Mouse (Mus musculus): Measurements from ENCODE around the gene Tatdn2. TPM values are rescaled to one million over a fixed set of nuclear protein-coding genes. Genes with fewer than 3 reads are reported as not detected.

The Tatdn2 gene
- polyA plus RNA-seq, 1 experiment from 2014 or later, result 0.37 TPM

DNA sequence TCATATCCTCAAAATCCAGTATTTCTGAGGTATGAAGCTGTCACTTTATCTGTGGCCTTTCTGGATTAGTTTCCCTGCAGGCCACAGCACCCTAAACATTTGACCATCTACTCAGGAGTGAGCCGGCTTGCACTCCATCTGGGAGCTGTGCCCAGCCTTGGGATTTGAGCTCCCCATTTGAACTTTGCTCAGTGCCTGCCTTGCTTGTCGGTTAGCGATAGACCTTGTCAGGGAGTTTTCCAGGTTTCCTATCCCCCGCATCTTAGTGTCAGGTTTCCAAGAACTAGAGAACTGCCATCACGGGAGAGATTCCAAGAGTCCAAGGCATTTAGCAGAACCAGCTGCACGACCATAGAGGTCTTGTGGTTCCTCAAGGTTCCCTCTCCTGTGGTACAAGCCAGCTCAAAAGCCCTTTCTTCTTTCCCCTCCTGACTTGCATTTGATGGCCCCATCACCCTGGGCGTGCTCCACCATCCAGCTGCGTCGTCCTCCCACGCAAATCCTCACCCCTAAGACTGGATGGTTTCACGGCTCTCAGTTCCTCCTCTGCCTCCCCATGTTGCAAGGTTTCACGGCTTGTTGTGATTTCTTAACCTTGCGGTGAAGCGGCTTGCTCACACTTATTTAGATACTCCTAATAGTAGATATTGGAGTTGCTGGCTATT is 19.6 kb upstream of the Tatdn2 start:
- 67% methylated on average over 14 of the region's 14 CpGs for WGBS
- no peak overlapping the region for H3K27ac ChIP-seq
- no peak for ATAC-seq (ENCODE audit: borderline replicate concordance, extremely low read depth, low FRiP score, low TSS enrichment)
- H3K9me3 ChIP-seq, result no peaks in the 10 kb centered on the region
- no peaks in the 10 kb centered on the region for H3K4me1 ChIP-seq
- H3K27me3 ChIP-seq, result no peaks in the 10 kb centered on the region
- H3K4me2 ChIP-seq, result no peak overlapping the region
- H3K36me3 ChIP-seq, result no peaks in the 10 kb centered on the region
- no peak overlapping the region for H3K4me3 ChIP-seq
- no peak overlapping the region for H3K9ac ChIP-seq

DNA sequence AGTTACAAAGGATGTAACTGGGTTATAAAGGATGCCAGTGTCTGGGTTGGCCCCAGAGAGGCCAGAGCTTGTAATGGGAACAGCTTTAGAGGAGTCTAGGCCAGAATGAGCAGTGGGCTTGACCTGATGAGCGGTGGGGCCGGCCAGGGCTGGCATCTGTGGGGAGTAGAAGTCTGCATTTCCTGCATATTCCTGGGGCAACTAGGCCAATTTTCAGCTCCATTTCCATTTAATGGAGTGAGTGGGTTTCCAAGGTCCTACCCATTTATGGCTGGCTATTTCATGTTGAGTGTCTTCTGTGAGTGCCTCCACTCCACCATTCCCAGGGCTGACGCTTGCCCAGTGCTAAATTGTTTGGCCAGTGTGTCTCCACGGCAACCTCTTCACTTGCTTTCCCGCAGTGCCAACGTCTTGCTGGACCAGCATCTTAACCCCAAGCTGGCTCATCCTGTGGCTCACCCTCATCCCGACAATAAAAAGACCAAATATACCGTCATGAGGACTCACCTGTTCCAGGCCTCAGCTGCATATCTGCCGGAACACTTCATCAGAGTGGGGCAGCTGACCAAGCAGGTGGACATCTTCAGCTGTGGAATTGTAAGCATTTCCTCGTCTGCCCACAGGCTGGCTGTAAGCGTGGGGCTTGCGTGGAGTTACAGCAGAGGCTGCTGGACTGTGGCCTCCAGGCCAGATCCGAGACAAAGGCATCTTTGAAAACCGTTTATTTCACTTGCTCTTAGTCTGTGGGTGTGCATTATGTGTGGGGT is 18.4 kb upstream of the Tatdn2 start:
- Histone ChIP-seq H3K4me2 (no peak overlapping the region), H3K9me3 (no peaks in the 10 kb centered on the region), H3K27me3 (no peaks in the 10 kb centered on the region), H3K36me3 (no peaks in the 10 kb centered on the region), H3K27ac (no peak overlapping the region), H3K4me1 (no peaks in the 10 kb centered on the region), H3K9ac (no peak overlapping the region), H3K4me3 (no peak overlapping the region)
- WGBS, result 67% methylated on average over 14 of the region's 14 CpGs
- no peak for ATAC-seq (ENCODE audit: borderline replicate concordance, extremely low read depth, low FRiP score, low TSS enrichment)

DNA sequence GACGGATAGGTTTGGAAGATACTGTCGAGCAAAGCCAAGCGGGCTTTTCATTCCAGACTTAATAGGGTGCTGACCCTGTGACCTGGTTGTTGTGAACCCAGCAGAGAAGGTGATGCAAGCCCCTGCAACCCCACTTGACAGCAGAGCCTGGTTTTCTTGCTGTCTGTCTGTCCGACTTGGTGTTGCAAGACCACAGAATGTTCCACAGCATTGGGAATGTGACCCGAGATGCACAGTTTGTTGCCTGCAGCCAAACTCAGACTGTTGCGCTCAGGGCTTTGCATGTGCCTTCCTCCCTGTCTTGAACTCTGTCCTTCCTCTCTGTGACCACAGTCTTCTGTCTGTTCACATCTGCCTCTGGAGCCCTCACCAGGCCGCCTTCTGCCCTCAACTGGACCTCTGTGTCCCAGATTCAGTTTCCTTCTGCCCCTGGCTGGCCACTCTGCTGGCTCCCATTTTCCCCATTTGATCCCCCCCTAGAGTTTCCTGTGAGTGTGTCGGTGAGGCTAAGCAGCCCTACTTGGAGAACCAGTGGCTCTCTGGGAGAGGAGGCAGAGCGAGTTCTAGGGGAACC is 16.8 kb upstream of the Tatdn2 start:
- Histone ChIP-seq H3K9me3 (no peaks in the 10 kb centered on the region), H3K4me1 (no peaks in the 10 kb centered on the region), H3K27me3 (no peaks in the 10 kb centered on the region), H3K9ac (no peak overlapping the region), H3K36me3 (no peaks in the 10 kb centered on the region), H3K4me2 (no peak overlapping the region), H3K4me3 (no peak overlapping the region), H3K27ac (no peak overlapping the region)
- no peak for ATAC-seq (ENCODE audit: borderline replicate concordance, extremely low read depth, low FRiP score, low TSS enrichment)
- 74% methylated on average over 9 of the region's 9 CpGs for WGBS

DNA sequence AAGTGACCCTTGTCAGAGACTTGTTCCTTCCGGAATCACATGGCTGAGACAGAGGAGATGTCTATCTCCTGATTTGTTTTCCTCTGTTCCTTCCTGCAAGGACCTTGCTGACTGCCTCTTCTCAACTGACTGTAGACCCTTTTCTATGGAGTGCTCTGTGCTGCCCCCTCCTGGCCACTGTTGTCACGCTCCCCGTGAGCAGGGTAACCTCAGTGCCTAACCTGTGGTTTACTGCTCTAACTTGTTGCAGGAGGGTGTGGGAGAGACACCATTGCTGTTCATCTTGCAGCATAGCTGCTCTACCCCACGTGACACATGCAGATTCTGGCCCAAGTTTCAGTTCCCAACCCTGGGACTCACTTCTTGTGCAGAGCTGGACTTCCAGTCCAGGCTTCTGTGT is 15.6 kb upstream of the Tatdn2 start:
- H3K27me3 ChIP-seq, result no peaks in the 10 kb centered on the region
- 17% methylated on average over 4 of the region's 4 CpGs for WGBS
- no peak overlapping the region for H3K9ac ChIP-seq
- H3K4me1 ChIP-seq, result no peaks in the 10 kb centered on the region
- no peaks in the 10 kb centered on the region for H3K36me3 ChIP-seq
- no peak overlapping the region for H3K27ac ChIP-seq
- H3K9me3 ChIP-seq, result no peaks in the 10 kb centered on the region
- H3K4me3 ChIP-seq, result no peak overlapping the region
- H3K4me2 ChIP-seq, result no peak overlapping the region
- no peak; the same call in 1 of the 2 replicates for ATAC-seq (ENCODE audit: borderline replicate concordance, extremely low read depth, low FRiP score, low TSS enrichment)

DNA sequence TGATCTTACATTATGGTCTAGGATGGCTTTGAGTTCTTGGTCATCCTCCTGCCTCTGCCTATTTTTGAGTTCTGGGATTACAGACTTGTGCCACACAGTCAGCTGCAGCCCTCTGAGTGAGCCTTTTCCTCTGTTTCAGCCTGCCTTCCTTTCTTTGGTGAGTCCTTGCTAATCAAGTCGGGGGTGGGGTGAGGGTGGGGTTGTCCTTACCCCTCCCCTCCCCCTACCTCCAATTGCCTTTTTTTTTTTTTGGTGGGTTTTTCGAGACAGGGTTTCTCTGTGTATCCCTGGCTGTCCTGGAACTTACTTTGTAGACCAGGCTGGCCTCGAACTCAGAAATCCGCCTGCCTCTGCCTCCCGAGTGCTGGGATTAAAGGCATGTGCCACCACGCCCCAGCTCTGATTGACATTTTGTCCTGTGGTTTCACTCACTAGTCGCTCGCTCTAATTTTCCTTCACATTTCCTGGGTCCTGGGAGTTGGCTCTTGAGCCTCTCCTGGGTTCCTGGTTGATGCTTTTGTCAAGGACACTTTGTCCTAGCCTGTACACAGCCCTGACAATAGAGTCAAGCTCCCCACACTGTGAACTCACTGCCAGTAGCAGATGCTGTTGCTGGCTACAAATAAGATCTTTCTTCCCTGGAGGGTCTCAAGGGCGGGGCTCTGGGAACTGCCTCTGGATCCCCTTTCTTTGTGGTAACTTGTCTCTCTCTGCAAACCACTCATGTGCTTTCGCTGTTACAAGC is 13.6 kb upstream of the Tatdn2 start:
- Histone ChIP-seq H3K4me2 (no peak overlapping the region), H3K4me1 (no peaks in the 10 kb centered on the region), H3K9ac (no peak overlapping the region), H3K36me3 (no peaks in the 10 kb centered on the region), H3K4me3 (no peak overlapping the region), H3K27me3 (no peaks in the 10 kb centered on the region), H3K9me3 (no peaks in the 10 kb centered on the region), H3K27ac (no peak overlapping the region)
- WGBS, result 82% methylated on average over 10 of the region's 10 CpGs
- no peak for ATAC-seq (ENCODE audit: borderline replicate concordance, extremely low read depth, low FRiP score, low TSS enrichment)

DNA sequence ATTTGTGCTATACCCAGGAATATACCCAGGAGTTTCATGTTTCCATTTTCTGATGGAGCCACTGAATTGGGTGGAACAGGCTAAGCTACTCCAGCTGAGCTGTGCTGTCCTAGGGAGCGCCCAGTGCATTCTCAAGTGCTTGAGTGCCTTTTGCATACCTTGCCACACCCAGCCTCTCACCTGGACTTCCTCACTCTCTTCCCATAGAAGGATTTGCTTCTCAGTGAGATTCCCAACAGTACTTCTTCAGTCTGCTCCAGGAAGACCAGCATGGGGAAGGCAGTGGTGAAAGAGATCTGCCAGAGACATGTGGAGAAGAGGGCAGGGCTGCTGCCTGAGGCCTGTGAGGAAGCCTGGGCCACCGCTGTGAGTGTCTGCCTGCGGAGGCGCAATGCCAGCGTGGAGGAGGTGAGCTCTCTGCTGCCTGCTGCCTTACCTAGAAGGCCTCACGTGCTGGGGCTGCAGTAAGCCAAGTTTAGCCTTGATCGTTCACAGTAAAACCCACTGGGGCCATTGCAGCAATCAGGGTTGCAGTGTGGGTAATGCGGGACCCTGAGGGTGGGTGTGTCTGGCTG is 10.2 kb upstream of the Tatdn2 start:
- Histone ChIP-seq H3K27me3 (no peaks in the 10 kb centered on the region), H3K4me2 (peak overlapping the region; percentile 45), H3K27ac (peak overlapping the region; percentile 89), H3K4me3 (peak overlapping the region; percentile 14), H3K4me1 (peaks cover 21% of the 10 kb centered on the region), H3K9me3 (no peaks in the 10 kb centered on the region), H3K36me3 (no peaks in the 10 kb centered on the region), H3K9ac (no peak overlapping the region)
- peak; percentile 68 for ATAC-seq (ENCODE audit: borderline replicate concordance, extremely low read depth, low FRiP score, low TSS enrichment)
- 46% methylated on average over 8 of the region's 8 CpGs for WGBS

DNA sequence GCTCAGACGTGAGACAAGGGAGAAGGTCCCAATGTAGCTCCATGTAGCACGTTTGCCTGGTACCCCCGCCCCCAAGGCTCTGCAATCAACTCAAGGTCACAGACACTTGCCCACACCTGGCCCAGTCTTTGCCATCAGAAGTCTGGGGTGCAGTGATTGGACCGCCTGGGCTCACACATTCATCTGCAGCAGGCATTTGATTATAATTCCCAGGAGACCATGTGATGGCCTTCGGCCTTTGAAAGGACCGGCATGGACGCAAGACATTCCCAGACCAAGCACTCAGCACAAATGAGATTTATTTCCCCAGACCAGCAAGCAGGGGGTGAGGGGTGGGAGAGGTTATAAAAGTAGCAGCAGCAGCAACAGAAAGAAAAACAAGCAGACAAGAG is 6.8 kb upstream of the Tatdn2 start:
- ATAC-seq (ENCODE audit: borderline replicate concordance, extremely low read depth, low FRiP score, low TSS enrichment), result peak; percentile 37; the same call in 1 of the 2 replicates

DNA sequence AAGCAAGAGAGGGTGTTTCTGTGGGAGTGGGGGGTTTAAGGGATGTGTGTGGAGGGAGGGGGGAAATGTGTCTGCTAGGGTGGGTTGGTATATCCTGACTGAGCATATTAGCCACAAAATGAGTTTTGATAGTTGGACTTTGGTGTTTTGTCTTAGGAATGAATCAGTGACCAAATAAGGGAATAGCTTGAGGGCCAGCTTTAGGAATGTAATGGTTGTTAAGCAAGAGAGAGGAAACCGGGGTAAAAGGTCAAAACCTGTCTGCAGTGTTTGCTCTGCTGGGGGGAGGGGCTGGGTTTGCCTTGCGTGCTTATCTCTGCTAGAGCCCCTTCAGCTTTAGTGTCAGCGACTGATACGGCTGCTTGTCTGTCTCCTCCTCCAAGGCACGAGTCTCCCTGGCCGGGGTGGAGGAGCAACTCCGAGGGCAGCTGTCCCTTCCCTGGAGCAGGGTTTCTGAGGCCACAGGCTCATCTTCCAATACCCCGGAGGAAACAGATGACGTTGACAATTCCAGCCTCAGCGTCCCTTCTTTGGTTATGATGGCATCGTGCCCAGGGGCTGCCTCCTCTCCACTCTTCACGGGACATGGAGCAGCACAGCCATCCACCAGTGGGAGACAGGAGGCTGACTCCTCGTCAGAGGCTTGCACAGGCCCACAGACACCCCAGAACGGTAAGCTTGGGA is 6.3 kb upstream of the Tatdn2 start:
- H3K4me1 ChIP-seq, result peaks cover 21% of the 10 kb centered on the region
- peaks cover 5% of the 10 kb centered on the region; the same call in 1 of the 2 replicates for H3K36me3 ChIP-seq
- H3K4me2 ChIP-seq, result peak overlapping the region; percentile 50
- peak overlapping the region; percentile 13 for H3K4me3 ChIP-seq
- ATAC-seq (ENCODE audit: borderline replicate concordance, extremely low read depth, low FRiP score, low TSS enrichment), result peak; percentile 69; the same call in 1 of the 2 replicates
- peak overlapping the region; percentile 88 for H3K27ac ChIP-seq
- WGBS, result 1% methylated on average over 14 of the region's 14 CpGs
- H3K27me3 ChIP-seq, result no peaks in the 10 kb centered on the region
- H3K9ac ChIP-seq, result 0 out of 2 replicates have a peak overlapping the region, but pooled peaks have one; percentile 28
- no peaks in the 10 kb centered on the region for H3K9me3 ChIP-seq

More for the DNA sequence above, 6.8 kb upstream of the Tatdn2 start:
- H3K9ac ChIP-seq, result no peak overlapping the region
- H3K27me3 ChIP-seq, result no peaks in the 10 kb centered on the region
- no peak overlapping the region for H3K4me3 ChIP-seq
- peaks cover 5% of the 10 kb centered on the region; the same call in 1 of the 2 replicates for H3K36me3 ChIP-seq
- H3K4me1 ChIP-seq, result peaks cover 21% of the 10 kb centered on the region
- H3K4me2 ChIP-seq, result peak overlapping the region; percentile 50; the same call in 1 of the 2 replicates
- H3K9me3 ChIP-seq, result no peaks in the 10 kb centered on the region
- peak overlapping the region; percentile 88 for H3K27ac ChIP-seq
- WGBS, result 13% methylated on average over 7 of the region's 7 CpGs

DNA sequence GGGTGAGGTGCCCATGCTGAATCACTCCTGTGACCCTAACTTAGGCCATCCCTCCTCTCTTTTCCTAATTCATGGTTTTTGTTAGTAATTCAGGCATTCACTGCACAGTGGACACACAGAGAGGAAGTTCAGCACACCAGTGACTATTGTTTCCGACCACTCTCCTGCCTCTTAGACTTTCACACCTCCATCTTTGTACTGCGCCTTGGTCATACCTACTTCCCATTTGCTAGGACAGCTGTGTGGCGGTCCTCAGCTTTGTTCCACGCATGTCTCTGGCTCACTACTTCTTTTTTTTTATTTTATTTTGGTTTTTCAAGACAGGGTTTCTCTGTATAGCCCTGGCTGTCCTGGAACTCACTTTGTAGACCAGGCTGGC is 5.8 kb upstream of the Tatdn2 start:
- H3K9me3 ChIP-seq, result no peaks in the 10 kb centered on the region
- 50% methylated on average over 4 of the region's 4 CpGs for WGBS
- H3K27me3 ChIP-seq, result no peaks in the 10 kb centered on the region
- H3K4me3 ChIP-seq, result peak overlapping the region; percentile 13; the same call in 1 of the 2 replicates
- ATAC-seq (ENCODE audit: borderline replicate concordance, extremely low read depth, low FRiP score, low TSS enrichment), result 0 out of 2 replicates have a peak, but pooled peaks have one; percentile 4
- peaks cover 5% of the 10 kb centered on the region; the same call in 1 of the 2 replicates for H3K36me3 ChIP-seq
- H3K27ac ChIP-seq, result peak overlapping the region; percentile 88
- 0 out of 2 replicates have a peak overlapping the region, but pooled peaks have one; percentile 28 for H3K9ac ChIP-seq
- H3K4me1 ChIP-seq, result peaks cover 25% of the 10 kb centered on the region
- peak overlapping the region; percentile 50 for H3K4me2 ChIP-seq

DNA sequence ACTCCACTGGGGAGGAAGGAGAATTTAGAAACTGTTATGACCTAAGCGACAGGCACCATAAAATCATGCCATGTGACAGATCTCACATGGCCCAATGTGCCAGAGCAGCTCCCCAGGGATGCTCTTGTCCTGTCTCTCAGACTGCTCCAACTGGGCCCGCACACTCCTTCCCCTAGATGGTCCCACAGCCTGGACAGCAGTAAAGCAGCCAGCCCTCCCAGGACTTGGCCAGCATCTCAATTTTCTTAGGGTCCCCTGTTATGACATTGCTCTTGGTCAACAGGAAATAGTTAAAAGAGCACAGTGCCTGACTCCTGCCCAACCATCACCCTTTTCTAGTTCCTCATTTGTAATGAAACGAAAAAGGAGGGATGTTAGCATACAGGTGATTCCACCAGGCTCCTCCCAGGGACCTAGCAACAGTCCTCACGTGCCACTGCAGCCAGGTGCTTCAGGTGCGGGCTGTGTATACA is 4.2 kb upstream of the Tatdn2 start:
- Histone ChIP-seq H3K27ac (no peak overlapping the region), H3K4me3 (no peak overlapping the region), H3K27me3 (no peaks in the 10 kb centered on the region), H3K9ac (no peak overlapping the region), H3K9me3 (no peaks in the 10 kb centered on the region), H3K4me2 (no peak overlapping the region), H3K36me3 (peaks cover 5% of the 10 kb centered on the region; the same call in 1 of the 2 replicates), H3K4me1 (peaks cover 29% of the 10 kb centered on the region)
- 74% methylated on average over 5 of the region's 5 CpGs for WGBS
- ATAC-seq (ENCODE audit: borderline replicate concordance, extremely low read depth, low FRiP score, low TSS enrichment), result no peak

Measured in lung, embryonic 15.5 days (tissue).